Mouse (Mus musculus) limb, embryonic 13.5 days (tissue): ENCODE measurements around the gene Pnpla8. TPM values are rescaled to one million over a fixed set of nuclear protein-coding genes. Genes with fewer than 3 reads are reported as not detected.

ENCODE experiments used
- microRNA-seq: library from miRNA; unstranded; fragments of <30 nt; microRNA quantifications from one replicate; pipeline ENCODE4, GENCODE M21; 2016
- polyA plus RNA-seq: library from polyadenylated mRNA; unstranded; fragments of >200 nt; fragmentation: Nextera tagmentation; extraction: Ambion mirVana; gene quantifications from 2 replicates; pipeline ENCODE4 v1.2.1, GENCODE M21; 2015

Gene Pnpla8
- polyA plus RNA-seq, 1 experiment from 2014 or later = 68.3 TPM

Small RNAs within 50 kb of the gene (microRNA-seq; reads per million reads assigned to microRNA genes)
- gene Mir5627 = not detected

Other genes starting within 250 kb of the Pnpla8 start
- 23.7 and 26.5 TPM in 2 replicates for gene Dnajb9, start 11.0 kb upstream of the Pnpla8 start, polyA plus RNA-seq
- gene Nrcam, start 107.5 kb downstream of the Pnpla8 start, polyA plus RNA-seq = 2.9 and 3.0 TPM in 2 replicates